Mouse (Mus musculus) spleen, adult 2 months (tissue): ENCODE measurements at regions not wholly inside any gene's neighbourhood (a gene's known extent, or its start where the extent isn't known, plus 50 kb on each side); places are given as distances from the start of the nearest gene placed in this dataset.

Experiments used
- DNase-seq, 2 experiments: peaks; one replicate each; pipeline versions ENCODE4 v3.0.0 to v3.0.0-alpha.2; 2012 to 2021; ENCODE audit warnings: low spot score in 2 of 2, low read depth in 1 of 2
- H3K27ac ChIP-seq: fragments of 200-500 bp; 2 replicates; pipeline ENCODE4 v1.5.1; 2012; ENCODE audit warnings: low read length, inconsistent platforms; ENCODE audit not compliant: insufficient read depth
- H3K27me3 ChIP-seq: fragments of 200-500 bp; 2 replicates; pipeline ENCODE4 v1.6.1; 2012; ENCODE audit warnings: mild to moderate bottlenecking, moderate library complexity, low read length, inconsistent platforms; ENCODE audit not compliant: control insufficient read depth, insufficient read depth
- H3K36me3 ChIP-seq: fragments of 200-500 bp; 2 replicates; pipeline ENCODE4 v1.6.1; 2012; ENCODE audit warnings: mild to moderate bottlenecking, low read length, inconsistent platforms; ENCODE audit not compliant: control insufficient read depth, insufficient read depth
- H3K4me1 ChIP-seq: fragments of 200-500 bp; 2 replicates; pipeline ENCODE4 v1.6.1; 2011; ENCODE audit warnings: inconsistent platforms; ENCODE audit not compliant: control insufficient read depth, insufficient read depth, insufficient read length
- H3K4me3 ChIP-seq: fragments of 200-500 bp; 2 replicates; pipeline ENCODE4 v1.5.1; 2011; ENCODE audit warnings: mild to moderate bottlenecking, inconsistent platforms; ENCODE audit not compliant: insufficient read depth, insufficient read length; ENCODE audit errors: extremely low read depth
- CTCF ChIP-seq: fragments of 200-500 bp; IDR thresholded peaks from 2 replicates; pipeline ENCODE4 v1.5.1; 2011; ENCODE audit warnings: mild to moderate bottlenecking, inconsistent platforms; ENCODE audit not compliant: insufficient read depth, insufficient read length, insufficient replicate concordance; ENCODE audit errors: extremely low read depth
- POLR2A ChIP-seq: fragments of 200-500 bp; IDR thresholded peaks from 2 replicates; pipeline ENCODE4 v1.6.1; 2011; ENCODE audit warnings: low read depth, low read length, inconsistent platforms
- WGBS: fragments of 180-500 bp; shearing (Covaris S2); methylation state at CpG from one replicate; pipeline ENCODE4 v1.1.7; 2018; 5-methylcytosine and 5-hydroxymethylcytosine counted together

- TF ChIP-seq POLR2A = no peak
- no peaks in the 10 kb centered on the region for H3K27me3 ChIP-seq
- WGBS = 86% methylated on average over 4 of the region's 4 CpGs
These were observed 405.1 kb downstream of the Tmem135 start for GRCm38 (mm10) chr7:88998815-88999392.

GRCm38 (mm10) chr7:88997815-88998477 is 406.1 kb downstream of the Tmem135 start:
- Histone ChIP-seq H3K27ac (no peak overlapping the region), H3K4me3 (no peak overlapping the region), H3K27me3 (no peaks in the 10 kb centered on the region), H3K36me3 (no peaks in the 10 kb centered on the region), H3K4me1 (no peaks in the 10 kb centered on the region)
- 18% methylated on average over 3 of the region's 3 CpGs for WGBS
- no peak for DNase-seq
- TF ChIP-seq POLR2A (no peak), CTCF (no peak)

More at GRCm38 (mm10) chr7:88998815-88999392, 405.1 kb downstream of the Tmem135 start:
- no peaks in the 10 kb centered on the region for H3K4me1 ChIP-seq
- H3K27ac ChIP-seq = no peak overlapping the region
- no peak overlapping the region for H3K4me3 ChIP-seq
- no peaks in the 10 kb centered on the region for H3K36me3 ChIP-seq
- no peak for DNase-seq

GRCm38 (mm10) chr7:88974436-88974835 is 429.6 kb downstream of the Tmem135 start:
- no peak overlapping the region for H3K27ac ChIP-seq
- 88% methylated on average over 4 of the region's 4 CpGs for WGBS
- no peaks in the 10 kb centered on the region for H3K27me3 ChIP-seq
- no peaks in the 10 kb centered on the region for H3K4me1 ChIP-seq
- no peaks in the 10 kb centered on the region for H3K36me3 ChIP-seq
- DNase-seq = no peak
- TF ChIP-seq CTCF = no peak
- no peak for TF ChIP-seq POLR2A
- no peak overlapping the region for H3K4me3 ChIP-seq

GRCm38 (mm10) chr7:88960841-88961240 is 443.2 kb downstream of the Tmem135 start:
- no peaks in the 10 kb centered on the region for H3K36me3 ChIP-seq
- no peak overlapping the region for H3K27ac ChIP-seq
- no peaks in the 10 kb centered on the region for H3K4me1 ChIP-seq
- no peak for DNase-seq
- no peaks in the 10 kb centered on the region for H3K27me3 ChIP-seq
- H3K4me3 ChIP-seq = no peak overlapping the region
- TF ChIP-seq POLR2A = no peak
- TF ChIP-seq CTCF = no peak

GRCm38 (mm10) chr7:88960190-88960589 is 443.8 kb downstream of the Tmem135 start:
- Histone ChIP-seq H3K27ac (no peak overlapping the region), H3K4me3 (no peak overlapping the region), H3K36me3 (no peaks in the 10 kb centered on the region), H3K27me3 (no peaks in the 10 kb centered on the region), H3K4me1 (no peaks in the 10 kb centered on the region)
- TF ChIP-seq CTCF = no peak
- no peak for TF ChIP-seq POLR2A
- no peak for DNase-seq
- WGBS = 75% methylated on average over 4 of the region's 4 CpGs

DNA sequence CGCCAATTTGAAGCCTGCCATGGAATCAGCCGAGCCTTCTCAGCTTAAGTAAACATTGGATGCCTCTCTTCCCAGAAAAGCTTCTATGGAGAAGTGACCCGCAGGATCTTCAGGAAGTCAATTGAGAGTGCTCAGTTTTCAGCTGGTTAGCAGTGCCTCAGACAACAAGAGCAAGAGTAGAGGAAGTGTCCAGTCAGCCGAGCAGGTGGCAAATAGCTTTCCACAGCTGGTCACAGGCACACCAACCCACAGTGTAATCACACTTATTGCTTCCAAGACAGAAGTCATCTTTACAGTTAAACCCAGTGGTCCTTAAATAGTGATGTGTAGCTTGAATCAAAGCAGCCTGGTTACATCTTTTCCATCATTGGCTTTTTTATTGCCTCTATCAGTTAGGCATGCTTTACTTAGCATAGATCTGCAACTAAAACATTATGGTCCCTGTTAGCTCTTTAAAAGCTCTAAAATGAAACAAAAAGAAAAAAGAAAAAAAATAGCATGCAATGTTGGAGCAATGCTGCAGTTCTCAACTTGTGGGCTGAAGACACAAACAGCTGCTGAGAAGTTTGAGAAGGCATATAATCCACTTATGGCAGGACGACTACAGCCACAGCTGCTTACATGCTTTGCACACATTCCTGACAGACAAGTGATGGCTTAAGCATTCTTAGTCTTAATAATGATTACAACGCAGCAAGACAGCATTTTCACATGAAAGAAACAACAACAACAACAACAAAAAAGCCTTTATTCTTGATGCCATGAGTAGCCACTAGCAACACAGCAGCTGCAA is 444.5 kb downstream of the Tmem135 start:
- H3K36me3 ChIP-seq = no peaks in the 10 kb centered on the region
- 75% methylated on average over 6 of the region's 6 CpGs for WGBS
- no peak overlapping the region for H3K4me3 ChIP-seq
- H3K4me1 ChIP-seq = no peaks in the 10 kb centered on the region
- DNase-seq = no peak
- H3K27me3 ChIP-seq = no peaks in the 10 kb centered on the region
- no peak overlapping the region for H3K27ac ChIP-seq
- TF ChIP-seq CTCF (no peak), POLR2A (no peak)

GRCm38 (mm10) chr7:88954978-88955377 is 449.0 kb downstream of the Tmem135 start:
- Histone ChIP-seq H3K27ac (no peak overlapping the region), H3K36me3 (no peaks in the 10 kb centered on the region), H3K27me3 (no peaks in the 10 kb centered on the region), H3K4me1 (no peaks in the 10 kb centered on the region), H3K4me3 (no peak overlapping the region)
- TF ChIP-seq POLR2A (no peak), CTCF (no peak)
- no peak for DNase-seq
- 79% methylated on average over 3 of the region's 3 CpGs for WGBS
